ENCODE assay signal across 11 mouse cellular contexts in genomic region chr1:87036334-87036733, GRCm38 (mm10). TPM values are rescaled to one million over a fixed set of nuclear protein-coding genes. Genes with fewer than 3 reads are reported as not detected.
DNase-seq lines count a peak whose midpoint lies in the region; ATAC-seq and TF ChIP-seq lines count a peak whose summit lies in the region.
"Had no signal": no experiment of that assay in that cellular context is flagged by ENCODE, and none has a peak within 500 bp of the region (broad histone marks: within the 10 kb centered on the region; RNA-seq: fewer than 3 reads in every experiment).

No protein-coding gene starts in this region.

- peaks cover 26% of the 10 kb centered on the region for H3K4me1 ChIP-seq in lung, embryonic 14.5 days (ENCODE audit: insufficient read depth)
- peaks cover 47% of the 10 kb centered on the region for H3K4me1 ChIP-seq in embryonic facial prominence, embryonic 15.5 days
- peaks cover 22% of the 10 kb centered on the region for H3K4me1 ChIP-seq in hindbrain, embryonic 15.5 days (replicated peaks)
- peaks cover 39% of the 10 kb centered on the region for H3K4me1 ChIP-seq in neural tube, embryonic 13.5 days (replicated peaks)

- H3K27me3 ChIP-seq in lung, embryonic 14.5 days (ENCODE audit: insufficient read depth, low read length): no peaks in the 10 kb centered on the region
- no peaks in the 10 kb centered on the region for H3K27me3 ChIP-seq in embryonic facial prominence, embryonic 15.5 days
- H3K27me3 ChIP-seq in hindbrain, embryonic 15.5 days: no peaks in the 10 kb centered on the region
- H3K27me3 ChIP-seq in neural tube, embryonic 13.5 days: no peaks in the 10 kb centered on the region

- no peak overlapping the region for H3K4me3 ChIP-seq in lung, embryonic 14.5 days (ENCODE audit: low read depth, low read length)
- no peak overlapping the region for H3K4me3 ChIP-seq in embryonic facial prominence, embryonic 15.5 days (replicated peaks)
- H3K4me3 ChIP-seq in hindbrain, embryonic 15.5 days: no peak overlapping the region
- no peak overlapping the region for H3K4me3 ChIP-seq in neural tube, embryonic 13.5 days

- TF ChIP-seq CTCF in lung, embryonic 14.5 days (IDR thresholded peaks at IDR 0.05; ENCODE audit: low read depth): no peak

- no peaks in the 10 kb centered on the region for H3K9me3 ChIP-seq in lung, embryonic 14.5 days (ENCODE audit: low read depth, low read length)
- no peaks in the 10 kb centered on the region for H3K9me3 ChIP-seq in embryonic facial prominence, embryonic 15.5 days (replicated peaks)
- H3K9me3 ChIP-seq in hindbrain, embryonic 15.5 days: no peaks in the 10 kb centered on the region
- H3K9me3 ChIP-seq in neural tube, embryonic 13.5 days: no peaks in the 10 kb centered on the region

- peak; percentile 7; the same call in 1 of the 2 replicates for ATAC-seq in lung, embryonic 14.5 days (ENCODE audit: insufficient read depth)
- ATAC-seq in embryonic facial prominence, embryonic 15.5 days (ENCODE audit: insufficient number of reproducible peaks, low FRiP score, low TSS enrichment, low read depth): peak; percentile 71
- ATAC-seq in hindbrain, embryonic 15.5 days (ENCODE audit: low FRiP score, low read depth): no peak
- peak; percentile 28 for ATAC-seq in neural tube, embryonic 13.5 days (ENCODE audit: low read depth)

- peak; percentile 6 for DNase-seq in lung, embryonic 14.5 days
- no peak for DNase-seq in lung, postnatal 25 days (ENCODE audit: low spot score)
- DNase-seq in cerebellum, adult 9-11 months: no peak
- DNase-seq in frontal cortex, postnatal 36 days (ENCODE audit: low spot score in 2 of 2): no peak
- no peak for DNase-seq in adrenal gland, postnatal 25 days

- H3K36me3 ChIP-seq in lung, embryonic 14.5 days (ENCODE audit: insufficient read depth): no peaks in the 10 kb centered on the region
- no peaks in the 10 kb centered on the region for H3K36me3 ChIP-seq in embryonic facial prominence, embryonic 15.5 days
- no peaks in the 10 kb centered on the region for H3K36me3 ChIP-seq in hindbrain, embryonic 15.5 days
- H3K36me3 ChIP-seq in neural tube, embryonic 13.5 days: no peaks in the 10 kb centered on the region

- H3K4me2 ChIP-seq in lung, embryonic 14.5 days: no peak overlapping the region
- no peak overlapping the region for H3K4me2 ChIP-seq in embryonic facial prominence, embryonic 15.5 days (replicated peaks)
- no peak overlapping the region for H3K4me2 ChIP-seq in hindbrain, embryonic 15.5 days
- no peak overlapping the region for H3K4me2 ChIP-seq in neural tube, embryonic 13.5 days

- no peak overlapping the region for H3K9ac ChIP-seq in lung, embryonic 14.5 days
- no peak overlapping the region for H3K9ac ChIP-seq in embryonic facial prominence, embryonic 15.5 days
- H3K9ac ChIP-seq in hindbrain, embryonic 15.5 days: no peak overlapping the region
- H3K9ac ChIP-seq in neural tube, embryonic 13.5 days: peak overlapping the region; percentile 36

- WGBS in lung, embryonic 14.5 days: 58% methylated on average over 3 of the region's 3 CpGs
- WGBS in embryonic facial prominence, embryonic 15.5 days: 40% methylated on average over 3 of the region's 3 CpGs
- WGBS in hindbrain, embryonic 15.5 days: 45% methylated on average over 3 of the region's 3 CpGs
- 51% methylated on average over 3 of the region's 3 CpGs for WGBS in neural tube, embryonic 13.5 days

- H3K27ac ChIP-seq in lung, embryonic 14.5 days (ENCODE audit: low read depth): peak overlapping the region; percentile 96
- peak overlapping the region; percentile 91 for H3K27ac ChIP-seq in embryonic facial prominence, embryonic 15.5 days (replicated peaks)
- H3K27ac ChIP-seq in hindbrain, embryonic 15.5 days (replicated peaks): peak overlapping the region; percentile 64
- peak overlapping the region; percentile 80 for H3K27ac ChIP-seq in neural tube, embryonic 13.5 days (replicated peaks)

RNA-seq across cellular contexts. Expression of gene Alppl2, which starts 53.4 kb away (rescaled TPM):
- polyA plus RNA-seq in lung, embryonic 14.5 days (2014; fragmentation: Nextera tagmentation; extraction: Ambion mirVana): not detected in 2 replicates
- not detected in 2 replicates for polyA plus RNA-seq in embryonic facial prominence, embryonic 15.5 days (2015; fragmentation: Nextera tagmentation; extraction: Ambion mirVana)
- not detected in 2 replicates for polyA plus RNA-seq in hindbrain, embryonic 15.5 days (2015; fragmentation: Nextera tagmentation; extraction: Ambion mirVana)
- not detected in 2 replicates for polyA plus RNA-seq in neural tube, embryonic 13.5 days (2015; fragmentation: Nextera tagmentation; extraction: Ambion mirVana)
- total RNA-seq in adrenal gland, postnatal 25 days (2021): not detected in 2 replicates
- total RNA-seq: adrenal gland, adult 18-20 months; gastrocnemius, postnatal 36 days had no signal
- polyA plus RNA-seq: urinary bladder, adult 2 months had no signal
